Mouse (Mus musculus) skeletal muscle tissue, adult 2 months (tissue): ENCODE measurements around the gene Slc10a3.
"Not testable (repeated sequence)": the region's sequence is repeated elsewhere in the genome, so short reads cannot be mapped to it uniquely, and the experiment has no call there.

Experiments
- DNase-seq: peaks from one replicate; pipeline ENCODE4 v3.0.0-alpha.2; 2012; ENCODE audit warnings: low read depth, low spot score

Gene Slc10a3

GRCm38 (mm10) chrX:74372888-74373549, at the start of gene Slc10a3, which contains the start of gene Ubl4a:
Gene Slc10a3, minus strand, starts transcription at chrX:74373349.
Gene Ubl4a, minus strand, starts transcription at chrX:74373218.
- DNase-seq, result peak; percentile 91

- DNase-seq, result peak; percentile 66
Observed at GRCm38 (mm10) chrX:74413377-74413776, 40.2 kb upstream of the Slc10a3 start.

- no peak for DNase-seq
Observed at GRCm38 (mm10) chrX:74408340-74408739, 35.2 kb upstream of the Slc10a3 start.

GRCm38 (mm10) chrX:74400136-74400535, 27.0 kb upstream of the Slc10a3 start:
- DNase-seq, result no peak

- DNase-seq, result peak; percentile 84
Observed at GRCm38 (mm10) chrX:74392535-74393443, 19.6 kb upstream of the Slc10a3 start, which contains the start of the genes Fam3a and Ikbkg. Gene Fam3a, minus strand, starts transcription at chrX:74393272. Gene Ikbkg, plus strand, starts transcription at chrX:74393290.

- no peak for DNase-seq
Observed at GRCm38 (mm10) chrX:74388153-74388552, 15.0 kb upstream of the Slc10a3 start.

- no peak for DNase-seq
Observed at GRCm38 (mm10) chrX:74384451-74384850, 11.3 kb upstream of the Slc10a3 start.

GRCm38 (mm10) chrX:74368209-74368909, 4.8 kb downstream of the Slc10a3 start:
- peak; percentile 27 for DNase-seq

- DNase-seq, result no peak
Observed at GRCm38 (mm10) chrX:74367512-74367911, 5.6 kb downstream of the Slc10a3 start.

- no peak for DNase-seq
Observed at GRCm38 (mm10) chrX:74359171-74359570, 14.0 kb downstream of the Slc10a3 start.

- not testable (repeated sequence) for DNase-seq
Observed at GRCm38 (mm10) chrX:74357069-74357468, 16.1 kb downstream of the Slc10a3 start.

- peak; percentile 56 for DNase-seq
Observed at GRCm38 (mm10) chrX:74353467-74353770, 19.7 kb downstream of the Slc10a3 start, which contains the start of gene Lage3. Gene Lage3, minus strand, starts transcription at chrX:74353618.

GRCm38 (mm10) chrX:74352645-74353466, 20.3 kb downstream of the Slc10a3 start:
- no peak for DNase-seq

- DNase-seq, result no peak
Observed at GRCm38 (mm10) chrX:74330166-74330930, 42.8 kb downstream of the Slc10a3 start.

GRCm38 (mm10) chrX:74329215-74329671, 43.9 kb downstream of the Slc10a3 start:
- no peak for DNase-seq

- peak; percentile 29 for DNase-seq
Observed at GRCm38 (mm10) chrX:74328725-74329161, 44.4 kb downstream of the Slc10a3 start, which contains the start of gene Plxna3. Gene Plxna3, plus strand, starts transcription at chrX:74329066.
